Mouse (Mus musculus): ENCODE measurements at regions not wholly inside any gene's neighbourhood (a gene's known extent, or its start where the extent isn't known, plus 50 kb on each side); places are given as distances from the start of the nearest gene placed in this dataset.
A peak's percentile ranks its signal among the peaks of the same experiment; 100 is the strongest.

- no peak overlapping the region for H3K27ac ChIP-seq
- 70% methylated on average over 3 of the region's 3 CpGs for WGBS
Measured at GRCm38 (mm10) chr19:21107741-21108140, 153.7 kb upstream of the Tmc1 start.

GRCm38 (mm10) chr19:21107275-21107674 lies 153.3 kb upstream of the Tmc1 start:
- Histone ChIP-seq H3K9me3 (no peaks in the 10 kb centered on the region), H3K27ac (no peak overlapping the region), H3K4me3 (no peak overlapping the region), H3K27me3 (ENCODE audit: insufficient read depth, poor library complexity, severe bottlenecking) (no peaks in the 10 kb centered on the region), H3K36me3 (no peaks in the 10 kb centered on the region), H3K4me1 (replicated peaks) (0 out of 2 replicates have a peak, but pooled peaks cover 8% of the 10 kb centered on the region)
- WGBS: 87% methylated on average over 4 of the region's 4 CpGs
- no peak for DNase-seq (ENCODE audit: low spot score)

More at GRCm38 (mm10) chr19:21107741-21108140, 153.7 kb upstream of the Tmc1 start:
- Histone ChIP-seq H3K4me1 (replicated peaks) (0 out of 2 replicates have a peak, but pooled peaks cover 8% of the 10 kb centered on the region), H3K9me3 (no peaks in the 10 kb centered on the region), H3K36me3 (no peaks in the 10 kb centered on the region), H3K27me3 (ENCODE audit: insufficient read depth, poor library complexity, severe bottlenecking) (no peaks in the 10 kb centered on the region), H3K4me3 (no peak overlapping the region)
- DNase-seq (ENCODE audit: low spot score): no peak

- DNase-seq (ENCODE audit: low spot score): no peak
- Histone ChIP-seq H3K4me3 (no peak overlapping the region), H3K27ac (no peak overlapping the region), H3K4me1 (replicated peaks) (0 out of 2 replicates have a peak, but pooled peaks cover 8% of the 10 kb centered on the region), H3K9me3 (no peaks in the 10 kb centered on the region), H3K36me3 (no peaks in the 10 kb centered on the region), H3K27me3 (ENCODE audit: insufficient read depth, poor library complexity, severe bottlenecking) (no peaks in the 10 kb centered on the region)
- WGBS: 90% methylated on average over 10 of the region's 10 CpGs
Measured at GRCm38 (mm10) chr19:21106766-21107165, 152.8 kb upstream of the Tmc1 start.

- Histone ChIP-seq H3K4me1 (replicated peaks) (0 out of 2 replicates have a peak, but pooled peaks cover 8% of the 10 kb centered on the region), H3K4me3 (no peak overlapping the region), H3K9me3 (no peaks in the 10 kb centered on the region), H3K27ac (no peak overlapping the region), H3K36me3 (no peaks in the 10 kb centered on the region), H3K27me3 (ENCODE audit: insufficient read depth, poor library complexity, severe bottlenecking) (no peaks in the 10 kb centered on the region)
- WGBS: 48% methylated on average over 6 of the region's 6 CpGs
- no peak for DNase-seq (ENCODE audit: low spot score)
Measured at GRCm38 (mm10) chr19:21106241-21106669, 152.3 kb upstream of the Tmc1 start.

- DNase-seq (ENCODE audit: low spot score): no peak
- no peaks in the 10 kb centered on the region for H3K36me3 ChIP-seq
- no peak overlapping the region for H3K27ac ChIP-seq
- 87% methylated on average over 6 of the region's 6 CpGs for WGBS
- no peaks in the 10 kb centered on the region for H3K27me3 ChIP-seq (ENCODE audit: insufficient read depth, poor library complexity, severe bottlenecking)
- no peak overlapping the region for H3K4me3 ChIP-seq
- 0 out of 2 replicates have a peak, but pooled peaks cover 8% of the 10 kb centered on the region for H3K4me1 ChIP-seq (replicated peaks)
- no peaks in the 10 kb centered on the region for H3K9me3 ChIP-seq
Measured at GRCm38 (mm10) chr19:21105004-21105403, 151.0 kb upstream of the Tmc1 start.

- Histone ChIP-seq H3K27ac (no peak overlapping the region), H3K4me1 (replicated peaks) (0 out of 2 replicates have a peak, but pooled peaks cover 8% of the 10 kb centered on the region), H3K36me3 (no peaks in the 10 kb centered on the region), H3K27me3 (ENCODE audit: insufficient read depth, poor library complexity, severe bottlenecking) (no peaks in the 10 kb centered on the region), H3K4me3 (no peak overlapping the region), H3K9me3 (no peaks in the 10 kb centered on the region)
- 85% methylated on average over 8 of the region's 8 CpGs for WGBS
- no peak for DNase-seq (ENCODE audit: low spot score)
Measured at GRCm38 (mm10) chr19:21104462-21104936, 150.5 kb upstream of the Tmc1 start.

GRCm38 (mm10) chr19:21077771-21078548 lies 124.0 kb upstream of the Tmc1 start:
- no peaks in the 10 kb centered on the region for H3K27me3 ChIP-seq (ENCODE audit: insufficient read depth, poor library complexity, severe bottlenecking)
- H3K4me3 ChIP-seq: no peak overlapping the region
- H3K4me1 ChIP-seq (replicated peaks): 0 out of 2 replicates have a peak, but pooled peaks cover 3% of the 10 kb centered on the region
- no peaks in the 10 kb centered on the region for H3K36me3 ChIP-seq
- no peak for DNase-seq (ENCODE audit: low spot score)
- no peak overlapping the region for H3K27ac ChIP-seq
- no peaks in the 10 kb centered on the region; the same call in 1 of the 2 replicates for H3K9me3 ChIP-seq
- WGBS: 82% methylated on average over 7 of the region's 7 CpGs

- no peak for DNase-seq (ENCODE audit: low spot score)
- no peaks in the 10 kb centered on the region for H3K36me3 ChIP-seq
- H3K9me3 ChIP-seq: peaks cover 13% of the 10 kb centered on the region; the same call in 1 of the 2 replicates
- no peak overlapping the region for H3K27ac ChIP-seq
- no peak overlapping the region for H3K4me3 ChIP-seq
- WGBS: 87% methylated on average over 7 of the region's 7 CpGs
- no peaks in the 10 kb centered on the region for H3K4me1 ChIP-seq (replicated peaks)
- no peaks in the 10 kb centered on the region for H3K27me3 ChIP-seq (ENCODE audit: insufficient read depth, poor library complexity, severe bottlenecking)
Measured at GRCm38 (mm10) chr19:21068381-21068780, 114.4 kb upstream of the Tmc1 start.

GRCm38 (mm10) chr19:21066432-21067113 lies 112.6 kb upstream of the Tmc1 start:
- Histone ChIP-seq H3K27me3 (ENCODE audit: insufficient read depth, poor library complexity, severe bottlenecking) (no peaks in the 10 kb centered on the region), H3K27ac (no peak overlapping the region), H3K4me1 (replicated peaks) (no peaks in the 10 kb centered on the region), H3K36me3 (no peaks in the 10 kb centered on the region), H3K9me3 (peaks cover 9% of the 10 kb centered on the region; the same call in 1 of the 2 replicates), H3K4me3 (no peak overlapping the region)
- 87% methylated on average over 14 of the region's 14 CpGs for WGBS
- DNase-seq (ENCODE audit: low spot score): no peak

GRCm38 (mm10) chr19:21064902-21065301 lies 110.9 kb upstream of the Tmc1 start:
- Histone ChIP-seq H3K4me3 (no peak overlapping the region), H3K27ac (no peak overlapping the region), H3K36me3 (no peaks in the 10 kb centered on the region), H3K4me1 (replicated peaks) (no peaks in the 10 kb centered on the region), H3K9me3 (no peaks in the 10 kb centered on the region), H3K27me3 (ENCODE audit: insufficient read depth, poor library complexity, severe bottlenecking) (no peaks in the 10 kb centered on the region)
- WGBS: 91% methylated on average over 3 of the region's 3 CpGs
- DNase-seq (ENCODE audit: low spot score): no peak

- Histone ChIP-seq H3K4me3 (no peak overlapping the region), H3K4me1 (replicated peaks) (peaks cover 6% of the 10 kb centered on the region; the same call in 1 of the 2 replicates), H3K27ac (no peak overlapping the region), H3K36me3 (no peaks in the 10 kb centered on the region), H3K9me3 (no peaks in the 10 kb centered on the region), H3K27me3 (ENCODE audit: insufficient read depth, poor library complexity, severe bottlenecking) (no peaks in the 10 kb centered on the region)
- 73% methylated on average over 11 of the region's 11 CpGs for WGBS
- peak; percentile 28 for DNase-seq (ENCODE audit: low spot score)
Measured at GRCm38 (mm10) chr19:21053597-21054544, 99.9 kb upstream of the Tmc1 start.

GRCm38 (mm10) chr19:21052771-21053170 lies 98.8 kb upstream of the Tmc1 start:
- Histone ChIP-seq H3K36me3 (no peaks in the 10 kb centered on the region), H3K4me1 (replicated peaks) (peaks cover 6% of the 10 kb centered on the region; the same call in 1 of the 2 replicates), H3K27me3 (ENCODE audit: insufficient read depth, poor library complexity, severe bottlenecking) (no peaks in the 10 kb centered on the region), H3K4me3 (no peak overlapping the region), H3K9me3 (no peaks in the 10 kb centered on the region), H3K27ac (no peak overlapping the region)
- DNase-seq (ENCODE audit: low spot score): no peak
- 86% methylated on average over 3 of the region's 3 CpGs for WGBS

All from hindbrain, embryonic 10.5 days (tissue).